Mouse (Mus musculus) frontal cortex, postnatal 10 days (tissue): ENCODE results near the gene 2310009B15Rik.

Experiments
- DNase-seq, 2 experiments: peaks; one replicate each; pipeline ENCODE4 v3.0.0; 2022; ENCODE audit warnings: low spot score in 2 of 2, mixed read lengths in 1 of 2

2310009B15Rik gene

DNA sequence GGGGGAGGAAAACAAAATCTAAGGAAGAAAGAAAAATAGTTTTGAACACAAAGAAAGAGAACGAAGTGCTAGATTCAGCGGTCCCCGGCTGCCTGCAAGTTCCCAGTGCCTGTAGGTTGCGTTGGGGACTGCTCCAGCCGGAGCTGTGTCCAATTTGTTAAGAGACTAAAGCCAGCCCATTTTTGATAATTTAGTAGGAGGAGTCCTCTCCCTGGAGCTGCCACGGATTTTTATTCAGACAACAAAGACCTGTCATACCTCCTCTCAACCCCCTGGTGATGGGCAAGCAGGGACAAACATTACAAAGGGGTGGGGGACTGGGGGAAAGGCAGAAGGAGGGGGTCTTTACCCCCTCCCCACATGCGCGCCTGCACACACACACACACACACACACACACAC, 14.3 kb downstream of the 2310009B15Rik start:
- no peak for DNase-seq

DNA sequence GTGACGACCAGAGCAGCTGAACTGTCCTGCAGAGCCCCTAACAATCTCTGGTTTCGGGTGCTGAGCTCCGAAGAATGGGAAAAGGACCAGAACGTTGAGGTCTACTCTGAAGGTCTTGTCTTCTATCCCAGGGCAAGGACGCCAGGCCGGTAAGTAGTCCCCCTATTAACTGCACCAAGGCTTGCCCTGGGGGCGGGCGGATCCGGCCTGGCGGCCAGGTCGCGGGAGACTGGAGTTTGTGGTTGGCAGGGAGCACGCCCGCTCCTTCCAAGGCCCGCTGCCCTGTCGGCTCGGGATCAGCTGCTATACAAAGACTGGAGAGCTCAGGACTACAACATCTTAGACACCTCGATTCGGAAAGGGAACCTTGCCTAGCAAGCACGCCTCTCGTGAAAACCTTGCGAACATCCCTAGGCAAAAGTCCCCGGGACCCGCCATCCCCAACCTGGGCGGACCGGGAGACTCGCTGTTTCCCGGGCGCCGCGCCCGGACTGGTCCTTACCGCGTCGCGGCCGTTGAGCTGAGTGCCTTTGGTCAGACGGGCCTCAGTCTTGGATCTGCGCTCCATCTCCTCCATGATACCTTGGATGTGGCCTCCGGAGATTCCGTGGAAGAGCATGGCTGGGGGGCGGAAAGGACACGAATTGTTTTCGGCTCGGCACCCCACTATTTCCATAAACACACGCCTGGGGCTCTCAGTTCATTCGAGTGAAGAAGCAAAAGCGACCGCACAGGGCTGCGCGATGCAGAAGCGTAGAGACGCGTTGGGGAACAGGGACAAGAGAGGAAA, 15.2 kb downstream of the 2310009B15Rik start:
- no peak for DNase-seq

DNA sequence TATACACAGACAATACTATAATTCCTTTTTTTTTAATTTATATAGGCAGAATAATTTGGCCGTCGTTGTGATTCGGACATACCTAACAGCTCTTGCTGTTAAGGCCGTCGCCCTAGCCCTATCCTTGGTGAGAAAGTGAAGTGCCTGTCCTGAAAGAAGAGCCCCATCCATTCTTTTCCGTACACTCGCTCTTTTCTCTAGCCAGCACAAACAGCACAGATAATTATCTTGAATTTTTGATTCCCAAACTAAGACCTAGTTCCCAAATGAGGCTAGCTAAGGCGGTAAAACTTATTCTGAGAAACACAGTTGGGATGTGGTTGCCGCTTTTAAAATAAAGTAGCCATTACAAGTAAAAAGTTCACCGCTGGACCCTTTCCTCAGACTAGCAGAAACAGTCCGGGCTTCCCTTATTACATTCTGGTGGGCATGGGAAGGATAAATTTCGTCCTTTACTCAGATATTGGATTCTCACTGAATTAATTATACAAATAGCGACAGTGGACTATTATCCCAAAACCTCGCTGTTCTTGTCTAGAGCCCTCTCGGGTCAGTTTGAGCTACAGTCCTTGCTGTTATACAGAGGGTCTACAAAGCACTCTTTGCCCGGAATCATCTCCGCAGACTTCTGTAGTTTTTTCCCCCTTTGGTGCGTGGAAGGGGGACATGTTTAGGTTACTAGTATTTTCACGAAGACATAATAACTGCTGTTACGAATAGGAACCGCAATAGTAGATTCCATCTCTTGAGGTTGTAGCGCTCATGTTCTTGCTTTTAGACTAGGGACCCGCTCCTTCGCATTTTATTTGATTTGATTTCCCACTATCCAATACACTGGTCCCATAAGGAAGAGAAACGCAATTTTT, 16.0 kb downstream of the 2310009B15Rik start:
- DNase-seq = no peak

DNA sequence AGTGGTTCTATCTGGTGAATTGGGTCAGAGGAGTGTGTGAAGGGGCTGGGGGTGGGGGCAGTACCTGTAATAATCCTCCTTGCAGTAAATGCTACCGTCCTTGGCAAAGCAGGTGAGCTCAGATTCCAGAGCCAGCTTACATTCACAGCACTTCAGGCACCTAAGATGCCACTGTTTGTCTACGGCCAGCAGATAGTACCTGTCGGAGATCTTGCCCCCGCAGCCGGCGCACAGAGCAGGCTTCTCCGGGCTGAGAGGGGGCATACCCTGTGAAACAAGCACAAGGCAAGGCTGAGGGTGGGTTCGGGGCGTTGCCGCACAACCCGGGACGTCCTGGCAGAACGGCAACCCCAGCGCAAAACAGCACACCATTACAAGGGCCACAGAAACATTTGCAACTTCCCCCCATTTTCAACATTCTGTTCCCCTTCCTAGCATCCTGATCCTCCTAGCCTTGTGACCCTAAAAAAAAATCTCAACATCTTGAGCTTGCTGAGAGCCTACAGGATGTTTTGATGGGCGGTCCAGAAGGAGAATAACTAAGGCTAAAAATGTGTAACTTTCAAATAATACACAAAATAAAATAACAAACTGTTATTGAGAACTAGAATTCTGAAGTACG, 16.7 kb downstream of the 2310009B15Rik start:
- DNase-seq = no peak

DNA sequence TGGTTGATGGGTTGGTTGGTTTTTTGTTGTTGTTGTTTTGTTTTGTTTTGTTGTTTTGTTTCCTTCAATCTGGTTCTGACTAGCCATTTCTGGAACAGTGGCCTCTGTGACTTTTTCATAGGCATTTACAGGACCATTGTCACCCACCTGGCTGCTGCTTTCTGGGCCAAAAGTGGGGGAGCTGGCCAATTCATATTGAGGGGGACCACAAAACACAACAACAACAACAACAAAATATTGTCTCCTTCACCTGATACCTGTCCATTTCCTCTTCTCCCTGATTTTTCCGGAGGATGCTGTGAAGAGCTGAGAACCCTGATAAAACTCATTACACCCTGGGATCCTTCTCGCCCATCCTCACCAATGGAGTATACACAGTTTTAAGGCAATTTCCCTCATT, 17.4 kb downstream of the 2310009B15Rik start:
- DNase-seq = no peak

DNA sequence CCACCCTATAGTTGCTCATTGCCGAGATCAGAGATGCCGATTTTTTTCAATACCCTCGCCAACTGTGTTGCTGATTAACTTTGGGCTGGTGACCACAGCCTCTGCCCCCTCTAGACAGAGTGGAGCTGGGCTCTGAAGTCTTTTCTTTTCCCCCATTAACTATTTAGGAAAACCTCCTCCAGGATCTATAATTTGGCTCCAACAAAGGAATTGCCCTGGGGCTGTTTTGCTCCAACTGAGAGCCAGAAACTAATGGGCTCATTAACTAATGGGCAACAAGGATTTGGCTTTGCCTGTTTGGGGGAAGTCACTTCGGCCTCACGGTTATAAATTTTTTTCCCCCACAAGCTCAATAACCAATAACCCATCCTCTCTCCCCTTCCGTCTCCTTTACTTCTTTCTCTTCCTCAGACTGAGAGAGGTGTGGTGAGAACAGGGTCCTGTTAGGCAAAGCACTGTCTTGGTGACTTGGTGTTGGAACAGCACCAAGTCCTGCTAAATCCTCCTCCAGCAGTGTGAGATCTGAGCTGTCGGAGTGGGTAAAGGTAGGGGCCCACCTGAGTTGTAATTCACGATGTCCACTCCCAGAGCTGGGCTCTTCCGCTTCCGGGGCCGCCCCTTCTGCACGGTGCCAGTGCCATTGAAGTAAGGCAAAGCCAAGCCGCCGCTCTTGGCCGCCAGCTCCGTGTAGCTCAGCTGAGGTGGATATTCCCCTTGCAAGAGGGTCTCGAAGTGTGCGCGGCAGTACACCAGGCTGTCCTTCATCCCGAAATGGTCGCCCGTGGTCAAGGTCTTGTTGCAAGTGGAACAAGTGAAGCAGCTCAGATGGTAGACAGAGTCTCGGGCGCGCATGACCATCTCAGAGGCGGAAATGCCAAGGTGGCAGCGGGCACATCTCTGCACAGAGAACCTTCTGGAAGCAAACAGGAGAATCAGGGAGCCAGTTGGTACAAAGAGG, 18.6 kb downstream of the 2310009B15Rik start:
- no peak for DNase-seq

DNA sequence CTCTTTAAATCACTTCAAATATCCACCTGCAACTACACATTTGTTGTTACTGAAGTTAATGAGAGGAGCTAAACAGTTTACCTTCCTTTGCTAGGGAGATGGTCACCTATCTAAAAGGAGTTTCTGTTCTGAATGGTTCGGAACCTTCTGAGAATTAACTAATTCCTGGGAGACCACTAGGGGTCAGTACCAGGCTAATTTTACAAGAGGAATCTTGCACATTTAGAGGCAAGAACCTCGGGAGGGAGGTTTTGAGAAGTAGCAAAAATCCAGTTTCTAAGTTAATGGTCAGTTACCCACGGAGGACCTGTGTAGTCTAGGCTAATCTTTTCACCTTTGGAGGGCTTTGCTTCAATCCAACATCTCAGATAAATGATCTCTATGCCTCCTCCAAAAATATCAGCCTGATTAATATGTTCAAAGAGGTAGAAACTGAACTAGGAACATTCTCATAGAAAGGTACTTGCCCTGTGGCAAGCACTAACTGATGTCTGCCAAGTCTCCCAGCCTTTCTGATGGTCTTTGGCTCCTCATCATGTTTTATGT, 21.2 kb downstream of the 2310009B15Rik start:
- DNase-seq = no peak

DNA sequence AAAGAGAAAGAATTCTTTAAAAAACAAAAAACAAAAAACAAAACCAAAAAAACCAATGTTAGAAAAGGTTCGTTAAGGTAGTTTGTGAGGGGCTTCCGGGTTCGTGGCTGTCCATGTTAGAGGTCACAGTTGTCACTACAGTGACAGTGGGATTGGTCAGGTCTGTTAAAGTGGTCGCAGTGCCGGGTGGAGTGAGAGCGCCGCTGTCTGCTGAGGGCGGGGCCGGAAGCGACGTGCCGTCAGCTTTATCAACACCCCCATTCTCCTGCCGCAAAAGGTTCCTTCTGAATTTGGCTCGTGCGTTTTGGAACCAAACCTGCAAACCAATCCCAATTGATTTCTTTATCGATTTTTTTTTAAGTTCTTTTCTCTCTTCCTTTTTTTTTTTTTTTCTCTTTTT, 25.3 kb downstream of the 2310009B15Rik start:
- DNase-seq = no peak

DNA sequence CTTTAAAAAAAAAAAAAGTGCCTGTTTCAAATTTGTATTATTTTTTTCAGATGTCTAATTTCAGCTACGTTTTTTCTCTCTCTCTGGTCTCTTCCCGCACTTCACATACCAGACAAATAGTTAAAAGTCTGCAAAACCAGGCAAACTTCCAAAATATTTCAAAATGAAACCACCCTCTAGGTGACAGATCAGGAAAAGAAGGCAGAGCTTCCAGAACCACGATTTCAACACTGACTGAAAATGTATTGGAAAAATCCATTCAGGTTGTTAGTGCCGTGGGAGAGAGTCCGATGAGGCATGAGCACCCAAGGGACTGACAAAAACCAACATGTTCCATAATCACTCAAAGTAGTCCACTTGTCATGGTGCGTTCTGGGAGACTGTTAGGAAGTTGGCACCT, 29.8 kb downstream of the 2310009B15Rik start:
- no peak for DNase-seq

DNA sequence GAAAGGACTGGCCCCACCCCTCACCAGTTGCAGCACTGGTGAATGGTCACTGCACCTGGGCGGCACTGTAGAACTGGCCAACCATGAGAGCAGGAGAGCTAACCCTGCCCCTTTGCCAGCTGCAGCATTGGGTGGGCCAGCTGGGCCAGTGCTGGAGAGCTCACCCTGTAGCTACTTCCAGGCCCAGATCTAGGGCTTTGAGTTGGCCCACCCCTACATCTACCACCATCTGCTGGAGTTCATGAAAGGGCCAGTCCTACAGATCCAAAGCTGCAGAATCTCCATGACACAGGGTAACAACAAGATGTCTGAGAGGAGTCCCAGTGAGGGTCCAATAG, 33.7 kb downstream of the 2310009B15Rik start:
- no peak for DNase-seq

DNA sequence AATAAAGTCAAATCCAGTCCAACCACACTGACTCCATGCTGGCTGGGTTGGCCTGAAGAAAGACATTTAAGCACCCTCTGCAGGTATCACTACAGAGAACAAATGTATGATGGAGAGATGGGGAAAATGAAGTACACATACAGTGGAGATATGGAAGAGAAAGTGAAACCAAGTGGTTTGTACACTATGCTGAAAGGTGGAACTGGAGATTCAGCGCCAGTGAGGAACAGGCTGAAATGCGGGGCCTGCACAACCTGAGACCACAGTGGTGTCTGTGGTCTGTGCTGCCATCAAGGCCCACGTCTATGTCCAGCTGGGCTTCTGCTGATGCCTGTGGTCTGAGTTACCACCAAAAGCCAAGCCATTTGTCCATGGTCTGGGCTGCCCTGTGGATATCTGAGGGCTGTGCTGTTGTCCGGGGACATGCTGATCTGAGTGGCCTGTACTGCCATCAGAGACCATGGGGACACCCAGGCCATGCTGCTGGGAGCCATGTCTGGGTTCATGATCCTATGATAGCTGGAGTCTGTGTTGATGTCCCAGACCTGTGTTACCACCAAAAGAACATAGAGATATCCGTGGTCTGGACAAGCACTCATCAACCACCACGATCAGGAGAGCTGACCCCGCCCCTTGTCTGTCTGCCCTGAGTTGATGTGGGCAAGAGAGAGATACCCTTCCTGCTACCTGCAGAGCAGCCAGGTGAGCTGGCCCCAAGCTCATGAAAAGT, 34.2 kb downstream of the 2310009B15Rik start:
- DNase-seq = no peak
